Mouse (Mus musculus) lung, postnatal 0 days (tissue): ENCODE results near the gene Rdm1.
"Not testable (repeated sequence)": the region's sequence is repeated elsewhere in the genome, so short reads cannot be mapped to it uniquely, and the experiment has no call there.

Experiments used
- CTCF ChIP-seq: IDR thresholded peaks from 2 replicates; pipeline ENCODE4 v1.5.1; 2016; ENCODE audit warnings: antibody characterized with exemption, mild to moderate bottlenecking
- EP300 ChIP-seq: IDR thresholded peaks from 2 replicates; pipeline ENCODE4 v1.6.1; 2016; ENCODE audit warnings: antibody characterized with exemption, mild to moderate bottlenecking, control low read depth

DNA sequence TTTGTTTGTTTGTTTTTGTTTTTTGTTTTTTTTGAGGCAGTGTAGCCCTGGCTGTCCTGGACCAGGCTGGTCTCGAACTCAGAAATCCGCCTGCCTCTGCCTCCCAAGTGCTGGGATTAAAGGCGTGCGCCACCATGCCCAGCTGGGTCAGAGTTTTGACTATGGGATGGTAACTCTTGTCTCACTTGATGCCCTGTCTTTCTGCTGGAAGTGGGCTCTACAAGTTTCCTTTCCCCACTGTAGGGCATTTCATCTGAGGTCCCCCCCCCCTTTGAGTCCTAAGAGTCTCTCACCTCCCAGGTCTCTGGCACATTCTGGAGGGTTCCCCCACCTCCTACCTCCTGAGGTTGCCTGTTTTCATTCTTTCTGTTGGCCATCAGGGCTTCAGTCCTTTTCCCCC lies 19.9 kb upstream of the Rdm1 start:
- TF ChIP-seq CTCF, EP300: not testable (repeated sequence)
